Mouse (Mus musculus) C2C12 (cell line): ENCODE data around the gene Sarm1.

ENCODE experiments used
- CEBPB ChIP-seq: IDR thresholded peaks from one replicate; pipeline ENCODE4 v1.6.1; 2011; ENCODE audit warnings: low read depth, mild to moderate bottlenecking, control low read depth, moderate library complexity
- CTCF ChIP-seq: IDR thresholded peaks from one replicate; pipeline ENCODE4 v1.5.1; 2011; ENCODE audit not compliant: control insufficient read depth, insufficient read depth, insufficient read length
- FOSL1 ChIP-seq: IDR thresholded peaks from one replicate; pipeline ENCODE4 v1.8.0; 2011; ENCODE audit warnings: mild to moderate bottlenecking, low read length; ENCODE audit not compliant: poor library complexity, insufficient read depth, severe bottlenecking
- USF1 ChIP-seq: IDR thresholded peaks from one replicate; pipeline ENCODE4 v1.6.1; 2011; ENCODE audit warnings: low read depth, mild to moderate bottlenecking, control low read depth, moderate library complexity

- no peak for TF ChIP-seq FOSL1
- TF ChIP-seq CTCF: no peak
- no peak for TF ChIP-seq USF1
- TF ChIP-seq CEBPB: no peak
These were observed 34.1 kb downstream of the Sarm1 start for GRCm38 (mm10) chr11:78463286-78464036.
